Mouse (Mus musculus) bone marrow, adult 2 months (tissue): ENCODE measurements around the gene Swi5. TPM values are rescaled to one million over a fixed set of nuclear protein-coding genes. Genes with fewer than 3 reads are reported as not detected.
A peak's percentile ranks its signal among the peaks of the same experiment; 100 is the strongest.
"Not testable (repeated sequence)": the region's sequence is repeated elsewhere in the genome, so short reads cannot be mapped to it uniquely, and the experiment has no call there.

Source experiments
- H3K27ac ChIP-seq: fragments of 200-500 bp; 2 replicates; pipeline ENCODE4 v1.5.1; 2012; ENCODE audit warnings: low read depth, mild to moderate bottlenecking, control low read depth, inconsistent platforms, low read length; ENCODE audit not compliant: control insufficient read depth, poor library complexity, insufficient read depth
- H3K4me1 ChIP-seq: fragments of 200-500 bp; 2 replicates; pipeline ENCODE4 v1.6.1; 2011; ENCODE audit warnings: low read length; ENCODE audit not compliant: control insufficient read depth, insufficient read depth
- H3K4me3 ChIP-seq: fragments of 200-500 bp; replicated peaks from 2 replicates; pipeline ENCODE3; 2011; ENCODE audit warnings: mild to moderate bottlenecking, low read depth, low read length, control low read depth; ENCODE audit not compliant: control insufficient read depth
- CTCF ChIP-seq: fragments of 200-500 bp; IDR thresholded peaks from 2 replicates; pipeline ENCODE4 v1.5.1; 2011; ENCODE audit warnings: low read length, control low read depth; ENCODE audit not compliant: control insufficient read depth, insufficient read depth
- POLR2A ChIP-seq: fragments of 200-500 bp; IDR thresholded peaks from 2 replicates; pipeline ENCODE4 v1.6.1; 2011; ENCODE audit warnings: low read depth, mild to moderate bottlenecking, control low read depth, low read length, borderline replicate concordance; ENCODE audit not compliant: control insufficient read depth
- WGBS: fragments of 180-500 bp; shearing (Covaris S2); methylation state at CpG from one replicate; pipeline ENCODE4 v1.1.7; 2018; 5-methylcytosine and 5-hydroxymethylcytosine counted together
- polyA plus RNA-seq: library from polyadenylated mRNA; stranded (reverse); fragments of >200 nt; gene quantifications from 2 replicates; pipeline ENCODE4 v1.2.4, GENCODE M21; 2011; ENCODE audit warnings: low replicate concordance; ENCODE audit not compliant: missing spikeins, insufficient read depth, insufficient read length

Gene Swi5
- polyA plus RNA-seq, 1 experiment: 393 TPM

DNA sequence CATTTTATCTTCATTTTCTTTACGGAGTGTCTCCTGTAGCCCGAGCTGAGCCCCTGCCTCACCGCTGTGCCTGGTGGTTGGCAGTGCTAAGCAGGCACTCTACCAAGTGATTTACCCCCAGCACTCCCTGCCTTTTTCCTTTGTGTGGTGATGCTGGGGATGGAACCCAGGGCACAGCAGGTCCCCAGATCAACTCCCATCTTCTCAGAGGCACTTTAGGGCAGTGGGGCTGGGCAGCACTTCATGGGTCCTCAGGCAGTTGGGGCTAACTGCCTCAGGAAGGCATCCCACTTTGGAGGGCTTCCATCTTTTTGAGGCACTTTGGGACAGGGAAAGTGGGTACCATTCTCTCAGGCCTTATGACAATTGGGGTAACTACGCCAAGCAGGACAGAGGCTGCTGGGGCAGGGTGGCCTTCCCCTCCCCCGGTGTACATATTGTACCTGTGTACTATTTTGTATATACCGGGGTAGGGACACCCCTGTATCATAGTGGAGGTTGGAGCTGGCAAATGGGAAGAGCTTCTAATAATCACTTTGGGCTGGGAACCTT lies 19.4 kb upstream of the Swi5 start:
- WGBS: 87% methylated on average over 6 of the region's 6 CpGs
- peaks cover 6% of the 10 kb centered on the region; the same call in 1 of the 2 replicates for H3K4me1 ChIP-seq
- TF ChIP-seq POLR2A (no peak), CTCF (no peak)
- no peak overlapping the region for H3K4me3 ChIP-seq
- H3K27ac ChIP-seq: no peak overlapping the region

DNA sequence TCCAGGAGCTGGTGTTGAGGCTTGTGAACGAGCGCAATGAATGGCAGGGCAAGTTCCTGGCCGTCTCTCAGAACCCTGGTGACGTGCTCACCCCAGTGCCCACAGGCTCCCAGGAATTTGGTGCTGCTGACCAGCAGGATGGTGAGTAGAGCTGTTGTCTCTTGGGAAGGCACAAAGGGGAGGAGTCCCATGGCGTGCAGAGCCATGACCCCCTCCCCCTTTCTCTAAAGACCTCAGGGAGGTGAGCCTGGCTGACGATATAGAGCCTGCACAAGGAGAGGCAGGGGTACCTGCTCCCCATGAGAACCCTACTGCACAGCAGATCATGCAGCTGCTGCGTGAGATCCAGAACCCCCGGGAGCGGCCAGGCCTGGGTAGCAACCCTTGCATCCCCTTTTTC lies 18.3 kb upstream of the Swi5 start:
- Histone ChIP-seq H3K4me3 (no peak overlapping the region), H3K27ac (no peak overlapping the region), H3K4me1 (peaks cover 4% of the 10 kb centered on the region; the same call in 1 of the 2 replicates)
- no peak for TF ChIP-seq CTCF
- TF ChIP-seq POLR2A: no peak
- WGBS: 90% methylated on average over 9 of the region's 9 CpGs

DNA sequence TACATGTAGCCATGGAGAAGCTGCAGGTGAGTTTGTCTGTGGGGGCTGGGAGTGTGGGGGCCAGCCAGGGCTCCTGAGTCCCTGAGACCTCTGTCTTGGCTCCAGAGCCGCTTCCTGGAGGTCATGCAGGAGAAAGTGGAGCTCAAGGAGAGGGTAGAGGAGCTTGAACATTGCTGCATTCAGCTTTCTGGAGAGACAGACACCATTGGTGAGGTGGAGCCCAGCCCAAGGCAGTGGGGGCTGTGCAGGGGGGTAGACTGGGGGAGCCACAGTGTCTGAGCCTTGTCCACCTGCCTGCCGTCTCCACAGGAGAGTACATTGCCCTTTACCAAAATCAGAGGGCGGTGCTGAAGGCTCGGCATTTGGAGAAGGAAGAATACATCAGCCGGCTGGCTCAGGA lies 17.8 kb upstream of the Swi5 start:
- no peak overlapping the region for H3K4me3 ChIP-seq
- TF ChIP-seq POLR2A: no peak
- no peak for TF ChIP-seq CTCF
- WGBS: 90% methylated on average over 5 of the region's 5 CpGs

DNA sequence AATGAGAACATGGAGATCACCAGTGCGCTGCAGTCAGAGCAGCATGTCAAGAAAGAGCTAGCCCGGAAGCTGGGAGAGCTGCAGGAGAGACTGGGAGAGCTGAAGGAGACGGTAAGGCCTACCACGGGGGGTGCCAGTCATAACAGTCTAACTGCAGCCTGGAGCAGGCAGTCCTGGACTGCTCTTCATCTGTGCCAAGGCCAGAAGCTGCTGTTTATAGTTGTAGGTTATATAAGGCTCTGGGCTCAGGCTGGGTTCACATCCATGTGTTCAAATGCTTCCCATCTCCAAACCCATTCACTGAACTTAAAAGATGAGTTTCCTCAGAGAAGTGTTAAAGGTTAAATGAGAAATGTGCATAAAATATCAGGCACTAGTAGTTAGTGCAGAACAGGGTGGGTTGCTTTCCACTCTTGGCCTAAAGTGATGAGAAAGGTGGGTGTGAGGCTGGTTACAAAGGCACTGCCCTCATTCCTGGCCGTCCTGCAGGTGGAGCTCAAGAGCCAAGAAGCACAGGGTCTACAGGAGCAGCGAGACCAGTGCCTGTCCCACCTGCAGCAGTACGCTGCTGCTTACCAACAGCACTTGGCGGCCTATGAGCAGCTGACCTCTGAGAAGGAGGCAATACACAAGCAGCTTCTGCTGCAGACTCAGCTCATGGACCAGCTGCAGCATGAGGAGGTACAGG lies 16.4 kb upstream of the Swi5 start:
- Histone ChIP-seq H3K4me3 (no peak overlapping the region), H3K27ac (no peak overlapping the region), H3K4me1 (no peaks in the 10 kb centered on the region)
- peak; percentile 81 for TF ChIP-seq CTCF
- no peak for TF ChIP-seq POLR2A
- 67% methylated on average over 8 of the region's 8 CpGs for WGBS

More for the DNA sequence above, 17.8 kb upstream of the Swi5 start:
- H3K4me1 ChIP-seq: peaks cover 4% of the 10 kb centered on the region; the same call in 1 of the 2 replicates
- no peak overlapping the region for H3K27ac ChIP-seq

DNA sequence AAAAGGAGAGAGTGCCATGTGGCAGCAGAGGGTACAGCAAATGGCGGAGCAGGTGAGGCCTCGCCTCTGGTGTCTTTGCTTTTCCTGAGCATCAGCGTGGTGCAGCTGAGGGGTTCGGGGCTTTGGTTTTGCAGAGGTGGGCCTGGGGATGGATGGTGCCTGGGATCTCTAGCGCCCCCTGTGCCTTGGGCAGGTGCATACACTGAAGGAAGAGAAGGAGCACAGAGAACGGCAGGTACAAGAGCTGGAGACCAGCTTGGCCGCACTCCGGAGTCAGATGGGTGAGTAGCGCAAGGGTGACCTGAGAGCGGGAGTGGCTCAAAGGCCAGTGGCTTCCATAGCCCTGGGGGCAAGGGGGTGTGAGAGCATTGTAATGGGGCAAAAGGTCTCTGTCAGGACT lies 15.1 kb upstream of the Swi5 start:
- H3K4me3 ChIP-seq: no peak overlapping the region

DNA sequence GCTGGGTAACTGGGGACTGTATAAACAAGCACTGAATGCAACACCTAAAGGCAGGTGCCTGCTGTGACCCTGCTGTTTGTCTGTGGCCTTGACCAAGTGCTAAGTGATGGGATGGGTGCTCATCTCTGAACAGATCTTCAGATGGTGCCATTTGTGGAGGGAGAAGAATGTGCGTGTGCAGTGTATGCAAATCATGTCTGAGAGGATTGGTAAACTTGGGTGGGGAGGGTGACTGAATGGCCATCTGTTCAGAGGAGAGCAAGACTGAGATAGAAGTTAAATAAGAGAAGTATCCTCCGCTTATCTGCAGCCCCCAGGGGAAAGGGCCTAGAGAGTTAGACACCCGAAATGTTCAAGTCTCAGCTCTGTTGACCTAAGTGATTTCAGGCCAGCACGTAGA lies 11.6 kb upstream of the Swi5 start:
- WGBS: 92% methylated on average over 4 of the region's 4 CpGs
- no peak overlapping the region for H3K4me3 ChIP-seq
- TF ChIP-seq POLR2A: no peak
- H3K4me1 ChIP-seq: no peaks in the 10 kb centered on the region
- no peak overlapping the region for H3K27ac ChIP-seq

More for the DNA sequence above, 15.1 kb upstream of the Swi5 start:
- no peak overlapping the region for H3K27ac ChIP-seq
- TF ChIP-seq CTCF (peak; percentile 22; the same call in 1 of the 2 replicates), POLR2A (no peak)
- 89% methylated on average over 10 of the region's 10 CpGs for WGBS
- no peaks in the 10 kb centered on the region for H3K4me1 ChIP-seq

DNA sequence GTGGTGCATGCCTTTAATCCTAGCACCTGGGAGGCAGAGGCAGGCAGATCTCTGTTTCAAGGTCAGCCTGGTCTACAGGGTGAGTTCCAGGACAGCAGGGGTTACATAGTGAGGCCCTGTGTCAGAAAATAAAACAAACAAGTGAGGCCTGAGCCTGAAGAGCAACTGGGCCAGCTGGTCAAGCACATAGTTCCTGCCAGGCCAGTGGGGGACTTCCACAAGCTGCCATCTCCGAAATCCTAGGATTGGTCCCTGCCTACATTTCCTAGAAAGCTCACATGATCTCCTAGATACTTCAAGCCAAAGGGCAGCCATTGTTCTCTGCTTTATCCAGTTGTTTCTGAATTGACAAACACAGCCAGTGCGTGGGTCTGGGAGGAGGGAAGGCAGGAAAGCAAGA lies 8.0 kb upstream of the Swi5 start:
- 84% methylated on average over 2 of the region's 2 CpGs for WGBS
- H3K4me1 ChIP-seq, H3K27ac ChIP-seq, H3K4me3 ChIP-seq: not testable (repeated sequence)

DNA sequence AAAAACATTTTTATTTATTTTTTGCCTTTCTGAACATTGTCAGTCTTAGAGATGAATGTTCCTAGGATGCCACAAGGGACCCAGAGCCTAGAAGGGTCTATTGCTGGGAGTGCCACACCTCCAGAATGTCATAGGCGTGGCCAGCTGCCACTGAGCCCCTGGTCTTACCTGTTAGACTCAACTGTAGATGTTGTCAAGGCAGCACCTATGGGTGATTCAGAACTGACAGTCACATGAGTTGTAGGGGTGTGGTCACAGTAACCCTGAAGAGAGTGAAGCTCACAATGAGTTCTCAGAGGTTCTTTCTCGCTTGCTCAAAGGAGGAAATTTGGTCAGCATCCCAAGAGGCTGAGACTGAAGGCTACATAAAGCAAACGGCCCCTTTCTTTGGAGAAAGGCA lies 7.4 kb upstream of the Swi5 start:
- 82% methylated on average over 3 of the region's 3 CpGs for WGBS

DNA sequence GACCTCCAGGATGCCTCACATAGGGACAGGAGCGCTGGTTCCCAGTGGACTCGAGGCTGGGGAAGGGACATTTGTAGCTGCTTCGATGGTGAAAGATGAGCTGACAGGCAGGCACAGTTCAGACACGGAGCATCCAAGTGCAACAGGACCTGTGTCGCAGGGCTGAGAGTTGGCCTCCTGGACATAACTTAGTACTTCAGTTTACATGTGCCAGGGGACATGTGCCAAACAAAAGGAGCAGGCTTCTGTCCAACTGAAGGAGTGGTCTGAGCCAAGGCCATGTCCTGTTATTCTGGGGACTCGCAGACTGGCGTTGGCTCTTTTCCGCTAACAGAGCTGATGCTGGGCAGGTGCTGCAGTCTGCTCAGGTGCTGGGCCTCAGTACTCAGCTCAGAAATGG lies 6.5 kb upstream of the Swi5 start:
- Histone ChIP-seq H3K27ac (no peak overlapping the region), H3K4me1 (no peaks in the 10 kb centered on the region; the same call in 1 of the 2 replicates), H3K4me3 (no peak overlapping the region)
- 90% methylated on average over 8 of the region's 8 CpGs for WGBS
- TF ChIP-seq POLR2A (no peak), CTCF (no peak)

More for the DNA sequence above, 7.4 kb upstream of the Swi5 start:
- H3K4me3 ChIP-seq: no peak overlapping the region
- H3K27ac ChIP-seq: no peak overlapping the region
- no peaks in the 10 kb centered on the region; the same call in 1 of the 2 replicates for H3K4me1 ChIP-seq
- TF ChIP-seq POLR2A (no peak), CTCF (no peak)
